Mouse (Mus musculus): Measurements from ENCODE around the gene Rab29. TPM values are rescaled to one million over a fixed set of nuclear protein-coding genes. Genes with fewer than 3 reads are reported as not detected.

The Rab29 gene
- total RNA-seq, 2 experiments from 2014 or later: 7.2 to 9.1 TPM

DNA sequence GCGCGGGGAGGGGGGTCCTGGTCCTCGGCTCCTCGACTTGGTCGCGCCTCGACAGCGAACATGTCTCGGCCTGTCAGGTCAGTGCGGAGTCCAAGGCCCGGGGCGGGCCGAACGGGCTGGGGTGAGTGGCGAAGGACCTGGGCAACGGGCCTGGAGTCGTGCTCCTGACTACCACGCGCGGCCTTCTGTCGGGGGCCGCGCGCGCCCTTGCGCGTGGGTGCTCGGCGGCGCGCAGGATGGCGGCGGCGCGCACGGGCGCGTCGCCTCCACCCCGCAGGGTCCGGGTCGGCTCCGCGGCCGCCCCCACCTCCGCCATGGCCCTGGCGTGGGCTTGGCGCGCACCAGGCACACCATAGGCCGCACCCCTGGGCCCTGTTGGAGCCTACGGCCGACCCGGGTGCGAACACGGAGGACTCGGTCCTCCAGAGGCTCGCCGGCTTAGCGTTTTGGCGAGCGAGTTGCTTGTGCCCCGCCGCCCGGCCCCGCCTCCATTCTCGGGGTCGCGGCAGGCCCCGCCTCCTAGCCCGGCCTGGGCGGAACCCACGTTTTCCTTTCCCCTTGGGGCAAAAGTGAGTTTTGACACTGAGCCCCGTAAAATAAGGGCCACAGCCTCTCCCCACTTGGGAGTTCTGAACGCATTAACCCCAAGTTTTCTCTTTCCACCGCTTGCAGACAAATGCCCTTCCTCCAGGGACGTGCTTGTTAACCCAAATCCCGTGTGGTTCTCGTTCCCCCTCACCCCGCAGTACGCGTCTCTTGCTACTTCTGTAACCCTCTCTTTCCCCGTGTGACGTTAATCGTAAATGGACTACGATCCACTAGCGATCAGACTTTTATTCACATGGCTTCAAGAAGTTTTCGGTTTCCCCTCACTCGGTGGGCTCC is 43.9 kb downstream of the Rab29 start:
- DNase-seq (ENCODE audit: low spot score in 2 of 2): peak; percentile 49 to 56
- peak overlapping the region; percentile 99 for H3K27ac ChIP-seq
- no peak for TF ChIP-seq CTCF (conservative IDR thresholded peaks at IDR 0.05)
- H3K4me3 ChIP-seq: peak overlapping the region; percentile 95

DNA sequence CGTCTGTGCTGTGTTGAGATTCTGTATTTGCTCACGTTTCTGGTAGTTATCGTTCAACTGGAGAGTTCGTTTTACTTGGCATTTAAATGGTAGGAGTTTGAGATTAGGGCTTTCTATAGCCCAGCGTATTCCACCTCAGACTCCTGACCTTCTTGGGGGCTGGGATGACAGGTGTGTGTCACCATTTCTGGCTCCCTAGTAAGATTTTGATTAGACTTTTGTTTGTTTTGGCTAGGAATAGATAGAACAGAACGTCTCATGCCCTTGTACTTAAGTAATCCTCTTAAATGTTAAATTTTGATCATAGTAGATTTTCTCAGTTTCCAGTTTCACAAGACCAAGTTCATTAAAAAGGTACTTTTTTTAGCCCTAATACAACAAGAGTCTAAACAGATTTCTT is 50.6 kb downstream of the Rab29 start:
- DNase-seq (ENCODE audit: low spot score in 2 of 2): no peak
- Histone ChIP-seq H3K4me3 (no peak overlapping the region), H3K27ac (no peak overlapping the region)
- TF ChIP-seq CTCF (conservative IDR thresholded peaks at IDR 0.05): no peak

DNA sequence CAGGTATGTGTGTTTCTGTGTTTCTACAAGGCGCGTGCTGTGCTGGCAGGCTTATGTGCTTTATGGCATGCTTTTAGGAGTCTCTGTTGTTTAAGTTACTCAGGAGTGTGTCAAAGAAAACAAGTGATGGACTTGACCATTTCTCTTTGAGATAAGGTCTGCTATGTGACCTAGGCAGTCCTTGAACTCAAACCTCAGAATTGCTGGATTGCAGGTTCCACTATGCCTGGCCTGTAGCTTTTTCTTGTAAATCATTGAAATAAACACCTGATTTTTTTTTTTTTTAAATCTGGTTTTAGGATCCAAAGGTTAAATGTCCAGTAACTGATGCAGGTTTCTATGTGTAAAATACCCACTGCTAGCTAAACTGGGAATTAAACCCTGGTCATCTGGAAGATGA is 52.0 kb downstream of the Rab29 start:
- no peak for DNase-seq (ENCODE audit: low spot score in 2 of 2)
- no peak overlapping the region for H3K27ac ChIP-seq
- H3K4me3 ChIP-seq: no peak overlapping the region
- TF ChIP-seq CTCF (conservative IDR thresholded peaks at IDR 0.05): no peak

DNA sequence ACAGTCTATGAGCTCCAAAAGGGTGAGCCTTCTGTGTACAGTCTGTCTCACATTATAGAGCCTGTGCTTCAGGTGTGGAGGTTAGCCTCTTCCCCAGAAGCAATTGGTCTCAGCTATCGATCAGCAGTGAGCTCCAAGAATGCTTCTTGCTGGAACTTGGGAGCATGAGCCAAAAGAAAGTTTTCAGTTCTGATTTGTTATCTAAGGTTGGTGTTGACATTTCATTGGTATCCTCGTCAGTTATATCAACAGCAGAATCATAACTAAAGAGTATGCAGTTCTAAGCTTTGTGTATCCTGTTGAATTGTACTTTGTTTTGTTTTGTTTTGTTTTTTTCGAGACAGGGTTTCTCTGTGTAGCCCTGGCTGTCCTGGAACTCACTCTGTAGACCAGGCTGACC is 55.1 kb downstream of the Rab29 start:
- DNase-seq (ENCODE audit: low spot score in 2 of 2): no peak
- Histone ChIP-seq H3K4me3 (no peak overlapping the region), H3K27ac (no peak overlapping the region)
- TF ChIP-seq CTCF (conservative IDR thresholded peaks at IDR 0.05): no peak

Other genes starting within 250 kb of the Rab29 start
- not detected for gene Ctse, start 228.9 kb upstream of the Rab29 start, total RNA-seq (2021)
- 1 to 10 TPM in 1 of 2 experiments, under 1 TPM in 1; 0.83 to 1.6 TPM for gene Rab7b, start 178.5 kb upstream of the Rab29 start, total RNA-seq (2021)
- gene Slc26a9, start 123.2 kb upstream of the Rab29 start, total RNA-seq (2021): under 1 TPM; 0.07 to 0.15 TPM
- 1 to 10 TPM; 2.0 to 2.9 TPM for gene Pm20d1, start 69.8 kb upstream of the Rab29 start, total RNA-seq (2021)
- 10 to 100 TPM; 62.6 to 62.9 TPM for gene Slc41a1, start 39.7 kb upstream of the Rab29 start, total RNA-seq (2021)
- 100 to 1,000 TPM; 159 to 161 TPM for gene Nucks1, start 43.3 kb downstream of the Rab29 start, total RNA-seq (2021)
- under 1 TPM; 0.41 to 0.64 TPM for gene Slc45a3, start 95.7 kb downstream of the Rab29 start, total RNA-seq (2021)
- gene Elk4, start 140.4 kb downstream of the Rab29 start, total RNA-seq (2021): 10 to 100 TPM; 51.8 to 59.2 TPM
- 10 to 100 TPM; 73.9 to 77.9 TPM for gene Mfsd4a, start 200.8 kb downstream of the Rab29 start, total RNA-seq (2021)